Mouse (Mus musculus) layer of hippocampus, adult 18-20 months (tissue): Measurements from ENCODE around the gene Spata17. TPM values are rescaled to one million over a fixed set of nuclear protein-coding genes. Genes with fewer than 3 reads are reported as not detected.

Experiments used
- DNase-seq, 2 experiments: peaks; one replicate each; pipeline ENCODE4 v3.0.0; 2022; ENCODE audit warnings: low spot score in 2 of 2
- total RNA-seq, 2 experiments: library from RNA; stranded (reverse); gene quantifications; 2 replicates each; pipeline ENCODE4 v1.2.3; 2021

The Spata17 gene
- total RNA-seq, 2 experiments from 2014 or later = 0.71 to 1.1 TPM

DNA sequence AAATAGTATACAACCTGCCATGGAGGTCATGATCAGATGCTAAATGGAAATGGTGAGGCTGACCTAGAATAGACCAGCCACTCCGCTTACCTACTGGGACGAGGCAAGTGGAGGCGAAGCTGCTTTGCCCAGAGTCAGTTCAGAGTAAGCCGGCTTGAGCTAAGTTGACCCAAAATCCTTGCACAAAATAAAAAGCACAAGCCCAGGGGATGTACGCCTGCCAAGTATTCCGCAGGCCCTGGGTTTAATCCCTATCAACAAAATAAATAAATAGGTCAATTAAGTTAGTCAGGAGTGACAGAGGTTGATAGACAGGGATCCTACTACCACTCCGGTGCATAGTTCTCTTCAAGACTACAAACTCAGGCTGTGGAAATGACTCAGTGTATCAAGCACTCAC is 207.0 kb downstream of the Spata17 start:
- no peak for DNase-seq

DNA sequence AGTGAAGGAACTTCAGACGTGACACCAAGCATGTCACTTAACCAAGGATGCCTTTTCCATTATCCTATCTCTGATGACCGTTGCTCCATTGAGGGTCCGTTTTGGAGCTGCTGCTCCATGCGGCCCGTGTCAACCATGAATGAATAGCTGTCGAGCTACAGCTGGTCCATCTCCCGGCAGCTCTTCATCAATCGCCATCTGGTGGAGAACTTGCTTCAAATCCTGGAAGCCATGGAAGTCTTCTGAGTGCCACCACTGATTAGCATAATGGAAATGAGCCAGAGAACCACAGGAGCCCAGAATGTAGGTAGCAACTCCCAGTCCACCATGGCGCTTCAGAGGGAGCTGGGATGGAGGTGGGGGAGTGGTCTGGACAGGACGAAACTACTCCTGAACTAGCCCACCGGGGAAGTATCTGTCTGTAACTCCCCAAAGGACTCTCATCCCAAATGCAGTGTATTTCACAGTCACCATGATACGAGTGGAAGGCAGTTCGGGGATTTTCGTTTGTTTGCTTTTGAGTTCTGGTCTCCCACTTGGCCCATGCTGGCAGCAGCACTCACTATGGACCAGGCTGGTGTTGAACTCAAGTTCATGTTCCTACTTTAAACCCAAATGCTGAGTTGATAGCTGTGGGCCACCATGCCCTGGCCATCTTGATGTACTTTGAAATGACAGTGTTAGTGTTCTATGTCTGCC is 208.9 kb downstream of the Spata17 start:
- no peak for DNase-seq

DNA sequence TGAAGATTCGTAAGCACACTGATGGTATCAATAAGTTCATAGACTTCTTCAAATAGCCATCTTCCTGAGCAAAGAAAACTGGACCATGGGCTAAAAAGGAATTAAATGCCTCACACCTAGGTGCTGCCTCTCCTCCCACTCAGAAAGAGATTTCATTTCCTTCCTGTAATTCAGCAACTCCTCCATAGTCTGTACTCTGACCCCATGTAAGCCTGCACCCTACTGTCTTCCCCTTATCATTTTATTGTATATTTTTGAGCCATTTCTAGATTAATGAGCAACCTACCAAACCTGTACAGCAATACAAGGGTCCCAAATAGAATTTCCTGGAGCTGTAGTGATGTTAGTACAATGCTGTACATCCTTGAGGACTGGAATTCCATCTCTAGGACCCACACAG is 211.0 kb downstream of the Spata17 start:
- no peak for DNase-seq

DNA sequence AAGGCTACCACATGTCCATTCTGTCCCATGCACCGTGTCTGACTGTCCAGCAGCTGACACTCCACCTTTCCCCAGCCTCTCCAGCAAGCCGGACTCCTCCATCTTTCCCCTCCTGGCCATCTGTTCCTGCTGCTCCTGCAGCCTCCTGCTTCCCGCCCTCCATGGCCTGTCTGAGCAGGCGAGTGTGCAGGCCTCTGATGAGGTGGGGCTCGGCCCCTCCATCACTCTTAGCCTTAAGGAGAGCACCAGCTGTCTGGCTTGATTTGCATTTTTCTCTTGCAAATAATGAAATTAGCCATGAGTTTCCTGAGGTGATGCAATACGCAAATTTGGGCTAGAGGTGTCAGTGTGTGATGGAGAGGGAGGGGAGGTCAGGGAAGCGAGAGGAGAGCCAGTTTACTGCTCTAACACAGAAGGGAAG is 211.8 kb downstream of the Spata17 start:
- DNase-seq = no peak

DNA sequence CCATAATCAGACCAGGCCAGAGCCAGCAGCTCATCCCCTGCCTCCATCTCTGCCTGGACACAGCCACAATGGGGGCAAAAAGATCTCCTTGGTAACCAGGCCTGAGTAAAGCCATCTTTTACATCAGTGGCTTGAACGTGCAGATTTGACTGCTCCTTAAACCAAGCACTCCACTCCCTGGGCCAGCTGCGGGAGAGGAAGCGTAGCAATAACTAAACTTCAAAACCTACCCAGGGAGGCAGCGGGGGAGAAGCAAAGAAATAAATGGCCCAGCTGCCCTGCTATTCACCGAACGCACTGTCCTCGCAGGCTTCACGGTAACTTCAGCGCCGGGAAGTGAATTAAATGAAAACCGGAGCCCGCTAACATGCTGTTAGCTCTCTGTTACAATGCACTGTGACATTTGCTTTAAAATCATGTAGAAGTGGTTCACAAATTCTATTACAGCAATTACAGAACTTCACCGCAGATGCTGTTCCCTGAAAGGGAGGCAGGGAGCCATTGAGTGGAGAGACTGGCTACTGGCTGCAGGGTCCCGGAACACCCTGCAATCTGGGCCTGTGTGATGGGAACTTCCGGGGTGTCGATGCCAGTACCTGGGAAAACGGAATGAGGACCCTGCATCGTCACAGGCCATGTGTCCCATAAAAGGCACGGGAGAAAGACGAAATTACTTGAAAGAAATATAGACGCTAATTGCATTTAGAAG is 217.5 kb downstream of the Spata17 start:
- no peak for DNase-seq

Other genes with a start within 250 kb of the Spata17 start
- not detected for gene D1Pas1, start 248.0 kb downstream of the Spata17 start, total RNA-seq
- 10 to 100 TPM; 20.9 to 22.0 TPM for gene Gpatch2, start within 50 bp of the Spata17 start, total RNA-seq